Mouse (Mus musculus) heart, postnatal 36 days (tissue): ENCODE measurements around the gene Fezf2. TPM values are rescaled to one million over a fixed set of nuclear protein-coding genes. Genes with fewer than 3 reads are reported as not detected.

Source experiments
- DNase-seq, 2 experiments: peaks; one replicate each; pipeline ENCODE4 v3.0.0; 2021 to 2022
- intact Hi-C: fragments of 180-260 bp; cut with DNase I; formaldehyde crosslinking; loops from one replicate; pipeline ENCODE4 v1.15.1; 2025
- total RNA-seq, 2 experiments: library from RNA; stranded (reverse); gene quantifications; 2 replicates each; pipeline ENCODE4 v1.2.3; 2021

Fezf2 gene
- total RNA-seq, 2 experiments from 2014 or later = not detected

DNA sequence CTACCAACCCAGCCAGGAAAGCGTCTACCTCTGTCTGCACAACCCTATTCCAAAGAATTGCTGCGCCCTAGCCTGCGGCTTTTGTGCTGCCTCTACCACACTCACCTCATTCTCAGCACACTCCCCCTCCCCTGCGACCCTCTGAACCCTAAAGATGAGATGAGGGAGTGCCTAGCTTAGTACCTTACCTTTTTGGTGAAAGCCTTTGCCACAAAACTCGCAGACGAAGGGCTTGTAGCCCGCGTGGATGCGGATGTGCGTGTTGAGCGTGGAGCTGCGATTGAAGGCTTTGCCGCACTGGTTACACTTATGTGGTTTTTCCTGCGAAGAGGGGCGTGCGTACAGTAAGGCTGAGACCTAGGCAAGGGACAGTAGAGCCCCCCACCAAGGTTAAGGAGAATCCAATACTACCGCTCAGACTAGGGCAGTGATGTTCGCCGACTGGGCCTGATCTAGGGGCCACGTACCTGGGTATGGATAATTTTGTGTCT lies 4.5 kb downstream of the Fezf2 start:
- intact Hi-C loops = no loop called here
- no peak for DNase-seq

DNA sequence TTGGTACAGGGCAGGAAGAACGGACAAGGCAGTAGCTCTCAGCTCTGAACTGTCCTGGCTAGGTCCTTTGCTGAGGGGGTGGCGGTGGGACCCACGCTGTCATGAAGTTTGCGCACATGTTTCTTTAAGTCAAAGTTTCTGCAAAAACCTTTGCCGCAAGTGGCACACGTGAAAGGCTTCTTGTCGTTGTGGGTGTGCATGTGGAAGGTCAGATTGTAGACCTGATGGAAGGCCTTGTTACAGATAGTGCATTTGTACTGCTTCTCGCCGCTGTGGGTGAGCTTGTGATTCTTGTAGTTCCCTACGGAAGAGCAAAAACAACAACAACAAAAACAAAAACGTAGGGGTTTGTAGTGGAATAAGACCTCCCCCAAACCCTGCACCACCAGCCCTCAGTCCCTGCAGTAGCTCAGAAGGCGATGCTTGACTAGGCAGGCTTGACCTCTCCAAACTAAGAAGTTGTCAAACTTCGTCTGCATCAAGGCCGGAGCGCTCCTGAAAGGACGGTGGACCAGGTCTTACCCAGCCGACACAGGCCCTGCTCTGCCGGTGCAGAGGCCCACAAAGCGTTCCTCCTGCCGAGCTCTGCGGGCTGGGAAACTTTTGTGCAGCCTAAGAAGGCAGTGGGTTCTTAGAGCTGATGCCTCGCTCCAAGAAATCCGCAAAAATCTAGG lies 5.4 kb downstream of the Fezf2 start:
- DNase-seq = no peak
- intact Hi-C loops = no loop called here

- intact Hi-C loops = no loop called here
- DNase-seq = no peak
Observed at GRCm38 (mm10) chr14:12341789-12342457, 6.1 kb downstream of the Fezf2 start.

DNA sequence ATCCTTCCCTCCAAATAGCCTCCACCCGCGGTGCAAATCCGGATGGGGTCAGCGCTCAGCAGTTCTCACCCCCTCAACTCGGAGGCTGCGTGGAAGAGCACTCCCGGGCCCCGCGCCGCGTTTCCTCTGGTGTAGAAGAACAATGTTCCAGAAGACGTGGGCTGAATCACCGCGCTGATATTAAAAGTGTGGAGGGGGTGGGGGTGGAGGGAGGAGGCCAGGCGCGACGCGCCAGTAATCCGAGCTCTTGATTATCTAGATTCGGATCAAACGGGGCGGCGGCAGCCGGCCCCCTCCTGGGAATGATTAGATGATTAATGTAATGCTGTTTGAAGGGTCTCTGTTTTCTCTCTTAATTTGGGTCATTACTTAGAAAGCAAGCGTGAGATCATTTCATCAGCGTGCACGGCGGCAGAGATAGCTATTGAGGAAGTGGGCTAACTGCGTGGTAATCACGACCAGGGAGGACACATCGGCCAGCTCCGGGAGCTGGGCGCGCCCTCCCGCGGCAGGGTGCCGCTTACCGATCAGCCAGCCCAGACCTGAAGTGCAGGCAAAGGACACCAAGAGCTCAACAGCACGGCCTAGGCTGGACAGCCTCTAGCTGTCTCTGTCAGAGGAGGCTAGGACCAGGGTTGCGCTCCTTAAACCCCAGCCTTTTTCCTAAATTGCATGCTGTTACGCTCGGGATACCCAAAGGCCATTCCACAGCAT lies 6.8 kb downstream of the Fezf2 start:
- no peak for DNase-seq
- intact Hi-C loops = no loop called here

DNA sequence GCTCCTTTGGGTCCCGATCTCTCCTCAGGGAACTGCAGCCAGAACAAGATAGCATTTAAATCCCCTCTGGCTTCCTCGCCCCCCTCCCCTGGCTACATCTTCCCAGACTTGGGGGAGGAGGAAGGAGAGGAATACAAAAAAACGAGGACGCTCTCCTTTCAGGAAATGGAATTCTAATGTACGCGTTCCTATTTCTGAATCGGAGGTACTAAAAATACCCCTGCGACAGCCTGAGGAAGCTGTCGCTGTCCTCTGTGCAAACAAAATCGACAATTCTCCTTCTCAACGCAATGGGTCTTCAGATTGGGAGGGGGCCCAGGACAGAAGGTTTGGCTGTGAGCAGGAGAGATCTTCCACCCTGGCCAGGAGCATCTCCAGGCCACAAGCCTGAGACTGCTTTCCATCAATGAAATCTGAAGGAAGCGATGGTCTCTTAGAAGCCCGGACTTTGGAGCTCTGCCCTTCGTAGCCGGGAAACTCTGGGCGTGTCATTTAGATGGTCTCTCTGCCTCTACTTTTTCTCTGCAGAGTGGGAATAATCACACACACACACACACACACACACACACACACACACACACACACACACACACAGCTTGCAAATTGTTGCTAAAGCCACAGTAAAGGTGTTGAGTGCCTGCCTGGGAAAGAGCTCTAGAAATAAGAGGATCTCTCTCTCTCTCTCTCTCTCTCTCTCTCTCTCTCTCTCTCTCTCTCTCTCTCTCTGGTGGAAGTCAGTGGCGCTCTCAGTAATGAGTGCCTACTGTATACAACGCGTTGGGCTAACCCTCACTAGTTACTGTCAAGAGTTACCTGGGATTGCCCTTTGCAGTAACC lies 7.5 kb downstream of the Fezf2 start:
- DNase-seq = no peak
- intact Hi-C loops = no loop called here

GRCm38 (mm10) chr14:12338811-12339565 lies 9.0 kb downstream of the Fezf2 start:
- intact Hi-C loops = no loop called here
- no peak for DNase-seq

- intact Hi-C loops = no loop called here
- DNase-seq = no peak
Observed at GRCm38 (mm10) chr14:12337998-12338809, 9.8 kb downstream of the Fezf2 start.

DNA sequence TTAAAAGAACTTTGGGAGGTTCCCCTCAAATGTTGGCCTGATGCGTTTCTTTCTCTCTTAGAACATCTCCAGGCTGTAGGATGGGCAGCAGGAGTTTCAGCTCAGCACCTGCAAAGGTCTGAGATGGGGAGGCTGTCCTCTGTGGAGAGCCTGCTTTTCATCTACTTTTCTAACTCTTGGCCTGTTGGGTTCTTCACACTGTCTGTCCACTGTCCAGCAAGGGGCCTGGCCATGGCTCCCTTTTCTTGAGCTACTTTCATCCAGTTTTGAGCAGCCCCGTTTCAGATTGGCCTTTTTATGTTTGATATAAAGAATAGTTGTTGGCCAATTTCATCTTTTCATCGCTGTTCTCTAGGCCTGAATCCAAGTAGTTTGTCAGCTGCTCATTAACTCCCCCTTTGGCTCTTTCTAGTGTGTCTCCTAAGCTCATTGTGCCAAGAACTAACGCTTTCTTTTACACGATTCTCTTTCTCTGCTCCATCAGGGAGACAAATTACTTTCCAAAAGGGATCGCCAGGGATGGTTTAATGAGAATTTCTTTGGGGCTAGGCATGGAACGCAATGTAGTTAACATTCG lies 10.5 kb downstream of the Fezf2 start:
- intact Hi-C loops = no loop called here
- no peak for DNase-seq

GRCm38 (mm10) chr14:12334925-12335324 lies 13.1 kb downstream of the Fezf2 start:
- DNase-seq = no peak
- intact Hi-C loops = no loop called here

- no peak for DNase-seq
- intact Hi-C loops = no loop called here
Observed at GRCm38 (mm10) chr14:12333622-12334021, 14.4 kb downstream of the Fezf2 start.

GRCm38 (mm10) chr14:12303106-12303505 lies 44.9 kb downstream of the Fezf2 start:
- intact Hi-C loops = no loop called here
- no peak for DNase-seq

GRCm38 (mm10) chr14:12300677-12301076 lies 47.3 kb downstream of the Fezf2 start:
- no peak for DNase-seq
- intact Hi-C loops = no loop called here

DNA sequence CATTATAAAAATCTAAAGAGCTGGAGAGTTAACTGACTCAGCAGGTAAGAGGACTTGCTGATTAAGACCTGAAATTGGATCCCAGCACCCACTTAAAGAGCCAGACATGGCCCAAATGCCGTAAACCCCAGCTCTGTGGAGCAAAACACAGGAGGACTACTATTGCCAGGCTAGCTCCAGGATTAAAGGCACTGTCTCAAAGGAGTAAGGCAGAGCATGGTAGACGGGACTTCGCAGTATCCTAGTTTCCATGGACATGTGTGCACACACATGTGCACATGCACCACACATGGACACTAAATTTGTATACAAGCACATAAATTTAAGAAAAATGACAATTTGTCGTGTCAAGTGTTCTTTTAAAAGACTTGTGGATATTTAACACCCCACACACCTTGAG lies 47.7 kb downstream of the Fezf2 start:
- intact Hi-C loops = no loop called here
- no peak for DNase-seq

- intact Hi-C loops = loop anchor here (2.0 kb wide), 1 partner anchor 231 kb away; no protein-coding TSS in a partner anchor
- DNase-seq = no peak
Observed at GRCm38 (mm10) chr14:12299654-12300053, 48.3 kb downstream of the Fezf2 start.

GRCm38 (mm10) chr14:12299171-12299570 lies 48.8 kb downstream of the Fezf2 start:
- no peak for DNase-seq
- intact Hi-C loops = loop anchor here (2.0 kb wide), 1 partner anchor 232 kb away; no protein-coding TSS in a partner anchor

DNA sequence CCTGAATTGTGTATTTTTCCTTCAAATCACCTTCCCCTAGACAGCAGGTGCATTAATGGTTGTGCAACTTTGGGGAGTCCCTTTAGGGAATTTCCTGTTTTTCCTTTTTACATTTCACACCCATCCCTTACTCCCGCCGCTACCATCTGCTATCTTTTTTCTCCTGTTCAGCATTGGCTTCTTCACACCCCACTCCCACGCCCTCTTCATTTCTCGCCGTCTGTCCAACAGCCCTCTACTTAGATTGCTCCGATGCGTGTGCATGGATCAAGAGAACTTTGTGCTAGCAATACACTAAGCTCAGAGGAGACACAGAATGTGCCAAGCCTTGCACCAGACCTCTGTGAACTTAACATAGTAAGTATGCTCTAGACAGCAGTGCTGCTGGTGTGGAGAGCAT lies 51.6 kb downstream of the Fezf2 start:
- intact Hi-C loops = no loop called here
- no peak for DNase-seq
